Mouse (Mus musculus) lung, adult 18-20 months (tissue): ENCODE data around the gene Rhbdl3.

ENCODE experiments used
- DNase-seq, 2 experiments: peaks; one replicate each; pipeline ENCODE4 v3.0.0; 2022; ENCODE audit warnings: mixed read lengths in 2 of 2

The Rhbdl3 gene

DNA sequence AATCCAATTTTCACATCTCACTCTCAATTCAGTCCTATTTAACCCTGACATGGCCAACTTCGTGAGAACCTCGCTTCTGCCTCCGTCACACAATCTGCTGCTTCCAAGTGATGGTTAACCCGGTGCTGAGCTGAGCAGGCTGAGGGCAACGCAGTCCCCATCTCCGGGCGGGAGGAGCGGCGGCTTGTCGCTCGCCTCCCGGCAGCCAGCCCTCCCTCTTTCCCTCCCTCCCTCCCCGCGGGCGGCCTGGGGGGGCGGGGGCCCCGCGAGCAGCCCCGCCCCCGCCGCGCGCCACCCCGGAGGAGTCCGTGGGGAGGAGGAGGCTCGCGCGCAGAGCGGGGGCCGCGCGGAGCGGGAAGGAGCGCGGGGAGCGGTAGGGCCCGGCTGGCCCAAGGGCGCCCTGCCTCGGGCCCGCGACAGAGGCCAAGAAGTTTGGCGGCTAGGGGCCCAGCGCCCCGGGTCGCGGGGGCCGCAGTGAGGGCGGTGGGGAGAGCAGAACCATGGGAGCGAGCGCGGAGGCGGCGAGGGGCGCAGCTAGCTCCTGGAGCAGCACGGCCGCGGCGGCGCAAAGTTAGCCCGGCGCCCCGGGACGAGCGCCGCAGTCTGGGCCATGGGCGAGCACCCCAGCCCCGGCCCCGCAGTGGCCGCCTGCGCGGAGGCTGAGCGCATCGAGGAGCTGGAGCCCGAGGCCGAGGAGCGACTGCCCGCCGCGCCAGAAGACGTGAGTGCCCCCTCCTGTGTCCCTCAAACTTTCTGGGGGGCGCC lies at the start of gene Rhbdl3:
Gene Rhbdl3 (plus strand): TSS at position 362 of the 765 bp plus-strand sequence.
- peak; percentile 51 to 60 for DNase-seq

- no peak for DNase-seq
These were observed 36.6 kb upstream of the Rhbdl3 start for GRCm38 (mm10) chr11:80264137-80264536.

DNA sequence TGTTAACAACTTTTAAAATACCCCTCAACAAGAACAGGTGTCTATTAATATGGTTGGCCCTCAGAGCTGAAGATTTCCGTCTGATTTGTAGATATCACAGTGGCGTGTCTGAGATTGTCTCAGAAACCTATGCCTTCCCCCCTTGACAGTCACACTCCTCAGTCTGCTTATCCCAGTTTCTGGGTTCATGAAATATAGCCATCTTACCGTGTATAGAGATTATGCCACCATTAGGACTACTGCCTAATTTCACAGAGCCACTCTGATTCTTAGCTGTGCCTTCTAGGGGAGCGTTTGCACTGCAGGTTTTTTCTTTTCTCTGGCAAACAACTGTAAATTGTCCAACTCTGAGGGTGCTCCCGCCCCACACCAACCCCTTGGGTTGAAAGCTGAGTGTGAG lies 29.6 kb upstream of the Rhbdl3 start:
- DNase-seq = no peak

DNA sequence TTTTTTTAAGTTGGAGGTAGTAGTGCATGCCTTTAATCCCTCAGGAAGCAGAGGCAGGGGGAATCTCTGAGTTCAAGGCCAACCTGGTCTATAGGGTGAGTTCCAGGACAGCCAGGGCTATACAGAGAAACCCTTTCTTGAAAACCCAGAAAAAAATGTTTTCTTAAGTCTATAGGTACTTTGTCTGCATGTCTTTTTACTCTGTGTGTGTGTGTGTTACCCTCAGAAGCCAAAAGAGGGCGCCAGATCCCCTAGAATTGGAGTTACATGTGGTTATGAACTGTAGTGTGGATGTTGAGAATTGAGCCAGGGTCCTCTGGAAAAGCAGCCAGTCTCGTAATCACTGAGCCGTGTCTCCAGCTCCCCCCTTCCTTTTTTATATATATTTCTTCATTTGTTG lies 25.7 kb upstream of the Rhbdl3 start:
- DNase-seq = no peak

GRCm38 (mm10) chr11:80278054-80278453 lies 22.7 kb upstream of the Rhbdl3 start:
- no peak for DNase-seq

GRCm38 (mm10) chr11:80283786-80284185 lies 16.9 kb upstream of the Rhbdl3 start:
- peak in 1 of 2 experiments; percentile 10 for DNase-seq

- DNase-seq = peak in 1 of 2 experiments; percentile 8
These were observed 16.1 kb upstream of the Rhbdl3 start for GRCm38 (mm10) chr11:80284641-80285040.

DNA sequence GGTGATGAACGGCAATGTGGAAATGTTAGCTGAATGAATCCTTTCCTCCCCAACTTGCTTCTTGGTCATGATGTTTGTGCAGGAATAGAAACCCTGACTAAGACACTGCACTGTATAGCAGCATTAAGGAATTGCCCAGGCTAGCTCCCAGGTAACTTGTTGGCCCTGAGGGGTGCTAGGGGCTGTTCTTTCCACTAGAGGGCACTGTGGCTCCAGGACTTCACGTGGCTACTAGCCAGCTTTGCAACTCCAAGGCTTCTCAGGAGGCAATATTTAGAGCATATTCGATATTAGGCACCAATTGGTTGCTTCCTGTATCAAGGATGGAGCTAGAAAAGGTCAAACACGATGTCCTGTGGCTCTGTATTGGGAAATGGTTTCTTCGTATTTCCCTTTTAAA lies 13.6 kb upstream of the Rhbdl3 start:
- DNase-seq = peak; percentile 55 to 68

- peak in 1 of 2 experiments; percentile 11 for DNase-seq
These were observed 10.8 kb upstream of the Rhbdl3 start for GRCm38 (mm10) chr11:80289701-80290445.

DNA sequence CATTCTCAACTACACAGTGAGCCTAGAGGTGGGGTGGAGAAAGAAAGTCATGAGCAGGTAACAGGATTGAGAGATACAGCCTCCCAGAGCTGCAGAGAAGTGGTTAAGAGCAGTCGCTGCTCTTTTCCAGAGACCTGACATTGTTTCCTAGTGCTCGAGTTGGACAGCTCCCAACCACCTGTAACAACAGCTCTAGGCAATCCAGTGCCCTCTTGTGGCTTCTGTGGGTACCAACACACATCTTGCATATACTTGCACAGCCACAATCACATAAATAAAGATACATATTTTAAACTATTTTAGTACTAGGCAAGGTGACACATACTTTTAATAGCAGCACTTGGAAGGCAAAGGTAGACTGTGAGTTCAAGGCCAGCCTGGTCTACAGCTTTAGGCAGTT lies 9.7 kb upstream of the Rhbdl3 start:
- DNase-seq = no peak

- no peak for DNase-seq
These were observed 8.2 kb upstream of the Rhbdl3 start for GRCm38 (mm10) chr11:80292463-80292862.

DNA sequence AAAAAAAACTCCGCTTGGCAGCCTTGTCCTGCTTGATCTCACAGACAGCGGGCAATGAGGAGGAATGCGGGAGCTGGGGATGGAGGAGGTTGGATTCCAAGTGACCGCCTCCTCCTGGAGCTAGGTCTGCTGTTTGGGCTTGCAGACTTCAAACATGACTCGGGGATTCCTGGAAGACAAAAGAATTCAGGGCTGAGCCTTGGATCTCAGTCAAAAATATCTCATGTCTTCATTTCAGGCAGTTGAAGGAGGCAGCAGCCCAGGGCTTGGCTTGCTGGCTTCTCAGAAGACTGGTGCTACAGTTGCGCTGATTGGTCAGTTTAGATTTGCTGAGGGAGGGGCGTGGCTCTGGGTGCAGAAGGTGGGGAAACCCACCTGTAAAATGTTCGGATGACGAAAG lies 5.6 kb upstream of the Rhbdl3 start:
- no peak for DNase-seq

DNA sequence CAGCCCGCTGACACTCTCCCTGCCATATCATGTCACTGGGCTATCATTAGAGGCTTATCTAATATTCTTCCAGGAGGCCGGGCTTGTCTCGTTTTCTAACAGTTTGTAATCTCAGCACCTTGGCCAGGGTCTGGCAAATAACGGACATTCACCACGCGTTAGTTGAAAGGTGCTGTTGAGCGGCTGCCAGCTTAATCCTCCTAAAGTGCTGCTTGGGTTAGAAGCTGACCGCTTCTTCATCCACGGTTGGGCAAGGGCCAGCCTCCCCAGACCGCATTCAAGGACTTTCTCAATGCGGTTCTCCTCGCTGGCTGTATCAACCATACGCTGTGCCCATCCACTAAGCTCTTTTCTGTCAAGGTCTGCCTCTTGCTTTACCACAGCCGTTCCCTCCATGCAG lies 4.9 kb upstream of the Rhbdl3 start:
- DNase-seq = peak in 1 of 2 experiments; percentile 7

GRCm38 (mm10) chr11:80299513-80300235 lies 1.0 kb upstream of the Rhbdl3 start:
- no peak for DNase-seq

GRCm38 (mm10) chr11:80301316-80302045 lies 769 bp downstream of the Rhbdl3 start:
- peak; percentile 32 to 48 for DNase-seq

DNA sequence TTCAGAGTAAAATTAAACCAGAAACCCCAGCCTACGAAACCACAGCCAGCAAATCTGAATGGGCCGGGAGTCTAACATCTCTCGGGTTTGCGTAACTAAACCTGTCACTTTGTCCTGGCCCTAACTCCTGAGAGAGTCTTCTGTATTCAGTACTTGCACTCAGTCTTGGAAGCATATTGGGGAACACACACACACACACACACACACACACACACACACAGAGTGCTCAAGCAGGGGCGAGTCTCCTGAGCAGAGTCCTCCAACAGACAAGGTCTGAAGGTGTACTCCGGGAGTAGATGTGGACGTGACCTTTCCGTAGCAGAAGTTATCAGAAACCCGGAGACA lies 1.3 kb downstream of the Rhbdl3 start:
- DNase-seq = no peak

GRCm38 (mm10) chr11:80302536-80302935 lies 1.8 kb downstream of the Rhbdl3 start:
- peak; percentile 81 to 83 for DNase-seq

DNA sequence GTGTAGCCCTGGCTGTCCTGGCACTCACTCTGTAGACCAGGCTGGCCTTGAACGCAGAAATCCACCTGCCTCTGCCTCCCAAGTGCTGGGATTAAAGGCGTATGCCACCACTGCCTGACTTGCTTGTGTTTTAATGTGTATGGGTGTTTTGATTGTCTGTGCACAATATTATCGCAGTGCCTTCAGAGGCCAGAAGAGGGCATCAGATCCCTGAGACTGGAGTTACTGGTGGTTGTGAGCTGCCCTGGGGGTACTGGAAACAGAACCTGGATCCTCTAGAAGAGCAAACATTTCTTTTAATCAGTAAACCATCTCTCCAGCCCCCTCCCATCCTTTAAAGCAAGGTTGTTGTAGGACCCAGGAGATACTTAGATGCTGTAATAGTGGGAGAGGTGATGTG lies 3.0 kb downstream of the Rhbdl3 start:
- no peak for DNase-seq

- no peak for DNase-seq
These were observed 4.1 kb downstream of the Rhbdl3 start for GRCm38 (mm10) chr11:80304846-80305245.

GRCm38 (mm10) chr11:80308537-80308936 lies 7.8 kb downstream of the Rhbdl3 start:
- no peak for DNase-seq

DNA sequence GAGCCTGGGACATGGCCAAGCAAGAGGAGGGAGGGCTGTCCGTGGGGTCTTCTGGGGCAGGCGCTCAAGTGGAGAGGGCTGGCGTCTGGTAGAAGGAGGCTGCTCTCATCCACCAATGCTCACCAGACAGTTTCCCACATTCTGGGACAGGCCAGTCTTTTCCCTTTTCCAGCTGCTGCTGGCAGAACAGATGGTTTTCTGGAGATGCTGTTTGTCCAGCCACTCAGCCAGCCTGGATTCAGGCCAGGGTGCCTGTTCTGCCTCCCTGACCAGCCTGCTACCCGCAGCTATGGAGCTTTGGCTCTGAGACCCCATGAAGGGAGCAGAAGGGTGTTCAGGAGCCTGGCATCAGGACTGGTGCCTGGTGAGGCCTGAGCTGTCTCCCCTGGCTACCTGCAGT lies 10.6 kb downstream of the Rhbdl3 start:
- DNase-seq = no peak

GRCm38 (mm10) chr11:80312049-80312448 lies 11.3 kb downstream of the Rhbdl3 start:
- DNase-seq = no peak

- DNase-seq = no peak
These were observed 11.9 kb downstream of the Rhbdl3 start for GRCm38 (mm10) chr11:80312565-80312964.
